Mouse (Mus musculus): ENCODE measurements around the gene Hist1h4k. TPM values are rescaled to one million over a fixed set of nuclear protein-coding genes. Genes with fewer than 3 reads are reported as not detected.
"Not testable (repeated sequence)": the region's sequence is repeated elsewhere in the genome, so short reads cannot be mapped to it uniquely, and the experiment has no call there.

Gene Hist1h4k
- polyA plus RNA-seq (2015; fragmentation: Nextera tagmentation; extraction: Ambion mirVana), result 1.1 and 3.0 TPM in 2 replicates

DNA sequence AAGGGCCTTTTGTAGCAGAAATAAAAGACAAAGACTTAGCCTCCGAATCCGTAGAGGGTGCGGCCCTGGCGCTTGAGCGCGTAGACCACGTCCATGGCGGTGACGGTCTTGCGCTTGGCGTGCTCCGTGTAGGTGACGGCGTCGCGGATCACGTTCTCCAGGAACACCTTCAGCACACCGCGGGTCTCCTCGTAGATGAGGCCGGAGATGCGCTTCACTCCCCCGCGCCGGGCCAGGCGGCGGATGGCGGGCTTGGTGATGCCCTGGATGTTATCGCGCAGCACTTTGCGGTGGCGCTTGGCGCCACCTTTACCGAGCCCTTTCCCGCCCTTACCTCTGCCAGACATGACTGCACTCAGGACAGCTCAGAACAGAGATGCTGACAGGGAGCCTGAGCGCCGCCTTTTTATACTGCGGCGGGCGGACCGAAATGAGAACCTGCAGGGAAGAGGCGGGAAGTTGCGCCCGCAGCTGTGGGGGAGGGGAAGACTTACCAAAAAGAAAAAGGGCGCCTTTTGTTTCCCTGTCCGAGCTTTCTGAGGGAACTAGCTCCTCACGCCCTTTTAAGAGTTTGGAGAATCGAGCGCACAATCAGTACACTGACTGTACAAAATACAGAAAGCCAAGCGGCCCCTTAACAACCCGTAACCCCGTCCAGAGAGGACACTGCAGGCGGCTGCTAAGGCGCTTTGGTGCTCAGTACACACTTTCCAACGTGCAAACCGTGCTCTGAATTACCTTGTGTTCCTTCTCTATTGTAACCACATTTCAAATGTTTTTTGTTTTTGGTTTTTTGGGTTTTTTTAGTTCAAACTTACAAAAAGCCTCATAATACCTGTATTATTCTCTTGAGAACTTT lies at the start of gene Hist1h4k:
TSS of gene Hist1h4k (minus strand) at position 347 of the 859 bp plus-strand sequence.
- Histone ChIP-seq H3K4me1 (replicated peaks) (peaks cover 41% of the 10 kb centered on the region), H3K9ac (replicated peaks) (peak within 1 kb of the TSS; percentile 79), H3K27ac (peak within 1 kb of the TSS; percentile 91), H3K4me2 (replicated peaks) (peak within 1 kb of the TSS; percentile 81), H3K4me3 (replicated peaks) (peak within 1 kb of the TSS; percentile 61)
- H3K27me3 ChIP-seq, H3K9me3 ChIP-seq, H3K36me3 ChIP-seq: not testable (repeated sequence)
- peak; percentile 85 for ATAC-seq
- WGBS, result under 1% methylated on average over 41 of the region's 56 CpGs

DNA sequence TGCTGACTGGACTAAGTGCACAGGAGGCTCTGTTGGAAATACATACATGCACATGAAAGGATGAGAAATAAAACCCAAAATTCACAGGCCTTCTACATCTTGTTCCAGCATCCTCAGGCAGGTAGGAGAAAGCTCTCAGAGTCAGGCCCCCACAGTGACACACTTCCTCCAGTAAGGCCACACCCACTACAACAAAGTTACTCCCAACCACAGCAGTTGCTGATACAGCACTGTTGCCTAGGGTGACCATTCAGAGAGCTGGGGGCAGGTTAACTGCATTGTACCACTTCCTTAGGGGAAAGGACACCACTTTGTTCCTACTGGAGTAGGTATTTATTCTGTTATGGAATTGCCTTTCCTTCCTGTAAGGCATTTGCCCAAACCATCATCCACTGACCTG lies 46.9 kb upstream of the Hist1h4k start:
- H3K36me3 ChIP-seq, H3K27ac ChIP-seq: not testable (repeated sequence)

DNA sequence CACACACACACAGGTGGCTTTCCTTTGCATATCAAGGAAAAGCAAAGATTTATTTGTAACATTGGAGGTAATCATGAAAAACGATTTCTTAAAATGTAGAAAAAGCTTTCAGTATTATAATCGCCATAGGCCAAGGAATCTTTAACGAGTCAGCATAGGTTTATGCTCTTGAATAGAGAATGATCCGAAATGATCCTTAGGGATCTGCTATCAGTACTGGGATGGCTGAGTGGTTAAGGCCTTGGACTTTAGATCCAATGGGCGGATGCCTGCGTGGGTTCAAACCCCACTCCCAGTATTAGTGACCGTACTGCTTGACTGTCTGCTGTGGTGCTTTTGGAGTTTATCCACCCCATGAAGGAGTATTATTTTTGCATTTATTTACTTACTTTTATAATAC lies 45.3 kb upstream of the Hist1h4k start:
- Histone ChIP-seq H3K9ac (replicated peaks) (no peak overlapping the region), H3K9me3 (no peaks in the 10 kb centered on the region), H3K4me3 (replicated peaks) (no peak overlapping the region), H3K36me3 (no peaks in the 10 kb centered on the region), H3K4me1 (replicated peaks) (peaks cover 5% of the 10 kb centered on the region), H3K27ac (no peak overlapping the region), H3K27me3 (no peaks in the 10 kb centered on the region), H3K4me2 (replicated peaks) (no peak overlapping the region)
- ATAC-seq, result no peak
- 93% methylated on average over 7 of the region's 7 CpGs for WGBS

More for the DNA sequence above, 46.9 kb upstream of the Hist1h4k start:
- not testable (repeated sequence) for H3K4me3 ChIP-seq (replicated peaks); H3K4me1 ChIP-seq (replicated peaks); H3K9me3 ChIP-seq; H3K4me2 ChIP-seq (replicated peaks); ATAC-seq; H3K27me3 ChIP-seq; H3K9ac ChIP-seq (replicated peaks)

DNA sequence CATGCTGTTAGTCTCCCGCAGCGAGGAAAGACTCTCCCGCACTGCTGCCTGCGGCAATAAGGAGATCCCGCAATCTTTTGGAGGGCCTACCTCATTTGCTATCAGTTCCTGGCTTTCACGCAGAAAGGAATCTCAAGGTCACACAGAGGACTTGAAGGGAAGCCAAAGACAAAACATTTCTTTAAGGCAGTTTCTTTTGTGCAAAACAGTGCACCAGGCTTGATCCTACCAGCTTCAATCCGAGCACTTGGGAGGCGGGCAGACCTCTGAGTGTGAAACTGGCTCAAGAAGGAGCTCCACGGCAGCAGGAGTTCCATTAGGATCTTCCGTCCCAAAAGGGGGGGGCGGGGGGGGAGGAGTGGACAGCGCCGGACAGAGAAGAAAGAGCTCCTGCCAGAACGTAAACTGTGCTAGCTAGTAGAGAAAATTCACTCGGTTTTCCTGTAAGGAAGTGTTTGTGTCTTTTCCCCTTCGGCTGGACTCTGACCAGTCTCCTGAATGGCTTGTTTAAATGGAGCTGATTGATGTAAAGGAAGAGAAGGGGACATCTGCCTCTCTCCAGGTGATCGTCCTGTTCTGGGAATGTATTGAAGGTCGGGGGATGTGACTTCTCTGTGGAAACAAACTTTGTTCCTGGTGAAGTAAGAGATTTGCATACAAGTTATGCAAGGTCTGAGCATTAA lies 40.4 kb upstream of the Hist1h4k start:
- ATAC-seq, result no peak
- Histone ChIP-seq H3K9me3 (no peaks in the 10 kb centered on the region), H3K36me3 (no peaks in the 10 kb centered on the region), H3K4me3 (replicated peaks) (no peak overlapping the region), H3K27me3 (no peaks in the 10 kb centered on the region), H3K4me1 (replicated peaks) (peaks cover 23% of the 10 kb centered on the region), H3K9ac (replicated peaks) (peak overlapping the region; percentile 50; the same call in 1 of the 2 replicates), H3K27ac (no peak overlapping the region), H3K4me2 (replicated peaks) (peak overlapping the region; percentile 33)
- 7% methylated on average over 18 of the region's 18 CpGs for WGBS

DNA sequence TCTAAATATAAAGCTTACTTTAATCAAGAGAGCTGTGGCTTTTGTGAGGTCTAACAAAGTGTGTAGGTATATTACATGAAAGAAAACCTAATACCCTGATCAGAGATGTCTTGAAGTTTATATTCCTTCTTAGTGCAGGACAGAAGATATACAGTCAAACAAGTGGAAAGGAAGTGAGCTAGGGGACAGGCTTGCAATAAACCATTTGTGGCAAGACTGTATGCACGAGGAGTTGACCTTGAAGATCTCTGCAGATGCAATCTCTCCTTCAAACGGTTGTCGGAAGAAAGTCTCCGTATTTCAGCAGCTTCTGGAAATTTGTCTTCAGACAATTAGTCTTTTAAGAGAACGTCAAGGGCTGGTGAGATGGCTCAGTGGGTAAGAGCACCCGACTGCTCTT lies 39.6 kb upstream of the Hist1h4k start:
- H3K9ac ChIP-seq (replicated peaks), result no peak overlapping the region
- WGBS, result 61% methylated on average over 6 of the region's 6 CpGs
- H3K27me3 ChIP-seq, result no peaks in the 10 kb centered on the region
- H3K4me3 ChIP-seq (replicated peaks), result no peak overlapping the region
- ATAC-seq, result no peak
- H3K4me2 ChIP-seq (replicated peaks), result no peak overlapping the region
- H3K27ac ChIP-seq, result no peak overlapping the region
- no peaks in the 10 kb centered on the region for H3K9me3 ChIP-seq
- H3K36me3 ChIP-seq, result no peaks in the 10 kb centered on the region
- H3K4me1 ChIP-seq (replicated peaks), result peaks cover 24% of the 10 kb centered on the region

DNA sequence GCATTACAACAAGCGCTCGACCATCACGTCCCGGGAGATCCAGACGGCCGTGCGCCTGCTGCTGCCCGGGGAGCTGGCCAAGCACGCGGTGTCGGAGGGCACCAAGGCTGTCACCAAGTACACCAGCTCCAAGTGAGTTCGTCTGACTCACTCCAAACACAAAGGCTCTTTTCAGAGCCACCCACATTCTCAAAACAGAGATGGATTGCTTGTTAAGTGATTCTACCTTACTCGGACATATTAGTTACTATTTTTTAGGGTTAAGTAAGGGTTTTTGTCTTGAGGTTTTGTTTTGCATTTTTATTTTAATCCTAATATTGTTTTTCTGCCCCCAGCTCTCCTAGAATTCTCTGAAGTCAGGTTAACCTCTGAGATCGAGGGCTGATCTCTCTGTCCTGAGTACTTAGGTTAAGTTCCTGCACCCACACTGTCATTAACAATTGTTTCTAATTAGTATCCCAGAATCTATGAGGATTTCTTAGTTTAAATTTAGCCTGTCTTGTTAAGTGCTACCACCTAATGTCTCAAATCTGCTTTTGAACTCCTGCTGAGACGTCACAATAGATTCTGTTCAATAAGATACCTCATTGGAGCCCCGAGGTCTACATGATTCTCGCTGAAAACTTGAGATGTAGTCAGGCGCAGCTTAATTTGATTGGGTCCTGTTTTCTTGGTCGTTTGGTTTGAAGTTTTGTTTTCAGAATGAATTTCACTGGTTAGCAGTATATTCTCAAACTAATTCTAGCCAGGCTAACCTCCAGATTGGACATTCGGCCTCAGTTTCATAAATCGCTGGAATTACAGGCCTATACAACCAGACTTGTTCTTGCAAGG lies 37.7 kb upstream of the Hist1h4k start:
- peaks cover 34% of the 10 kb centered on the region for H3K4me1 ChIP-seq (replicated peaks)
- H3K27ac ChIP-seq, result peak overlapping the region; percentile 68
- H3K4me3 ChIP-seq (replicated peaks), result peak overlapping the region; percentile 39
- H3K9me3 ChIP-seq, result no peaks in the 10 kb centered on the region
- H3K36me3 ChIP-seq, result no peaks in the 10 kb centered on the region
- H3K9ac ChIP-seq (replicated peaks), result peak overlapping the region; percentile 41; the same call in 1 of the 2 replicates
- no peaks in the 10 kb centered on the region for H3K27me3 ChIP-seq
- ATAC-seq, result no peak
- peak overlapping the region; percentile 64 for H3K4me2 ChIP-seq (replicated peaks)
- 8% methylated on average over 17 of the region's 21 CpGs for WGBS

DNA sequence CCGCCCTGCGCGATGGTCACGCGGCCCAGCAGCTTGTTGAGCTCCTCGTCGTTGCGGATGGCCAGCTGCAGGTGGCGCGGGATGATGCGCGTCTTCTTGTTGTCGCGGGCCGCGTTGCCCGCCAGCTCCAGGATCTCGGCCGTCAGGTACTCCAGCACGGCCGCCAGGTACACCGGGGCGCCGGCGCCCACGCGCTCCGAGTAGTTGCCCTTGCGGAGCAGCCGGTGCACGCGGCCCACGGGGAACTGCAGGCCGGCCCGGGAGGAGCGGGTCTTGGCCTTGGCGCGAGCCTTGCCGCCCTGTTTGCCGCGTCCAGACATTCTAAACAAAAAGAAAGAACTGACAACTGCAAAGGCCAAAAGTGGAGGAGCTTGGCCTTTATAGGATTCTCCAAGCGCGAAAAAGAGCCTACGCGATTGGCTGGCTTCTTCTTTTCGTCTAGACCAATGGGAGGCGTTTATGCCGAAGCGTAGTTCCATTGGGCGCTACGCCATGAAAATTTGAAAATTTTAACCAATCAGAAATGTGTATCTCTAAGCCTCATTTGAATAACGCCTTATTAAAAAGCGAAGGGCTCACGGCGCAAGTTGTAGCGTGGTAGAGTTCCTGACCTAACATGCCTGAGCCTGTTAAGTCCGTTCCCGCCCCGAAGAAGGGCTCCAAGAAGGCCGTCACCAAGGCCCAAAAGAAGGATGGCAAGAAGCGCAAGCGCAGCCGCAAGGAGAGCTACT lies 36.8 kb upstream of the Hist1h4k start, which contains the start of the genes Hist1h2an and Hist1h2bp:
TSS of gene Hist1h2an (minus strand) at position 320 of the 731 bp plus-strand sequence.
TSS of gene Hist1h2bp (plus strand) at position 563 of the 731 bp plus-strand sequence.
- H3K36me3 ChIP-seq, H3K9me3 ChIP-seq, H3K27me3 ChIP-seq: not testable (repeated sequence)
- Histone ChIP-seq H3K9ac (replicated peaks) (peak within 1 kb of the TSS; percentile 61), H3K27ac (peak within 1 kb of the TSS; percentile 84), H3K4me1 (replicated peaks) (peaks cover 41% of the 10 kb centered on the region), H3K4me2 (replicated peaks) (peak within 1 kb of the TSS; percentile 64), H3K4me3 (replicated peaks) (peak within 1 kb of the TSS; percentile 39)
- under 1% methylated on average over 42 of the region's 63 CpGs for WGBS
- peak; percentile 96 for ATAC-seq

DNA sequence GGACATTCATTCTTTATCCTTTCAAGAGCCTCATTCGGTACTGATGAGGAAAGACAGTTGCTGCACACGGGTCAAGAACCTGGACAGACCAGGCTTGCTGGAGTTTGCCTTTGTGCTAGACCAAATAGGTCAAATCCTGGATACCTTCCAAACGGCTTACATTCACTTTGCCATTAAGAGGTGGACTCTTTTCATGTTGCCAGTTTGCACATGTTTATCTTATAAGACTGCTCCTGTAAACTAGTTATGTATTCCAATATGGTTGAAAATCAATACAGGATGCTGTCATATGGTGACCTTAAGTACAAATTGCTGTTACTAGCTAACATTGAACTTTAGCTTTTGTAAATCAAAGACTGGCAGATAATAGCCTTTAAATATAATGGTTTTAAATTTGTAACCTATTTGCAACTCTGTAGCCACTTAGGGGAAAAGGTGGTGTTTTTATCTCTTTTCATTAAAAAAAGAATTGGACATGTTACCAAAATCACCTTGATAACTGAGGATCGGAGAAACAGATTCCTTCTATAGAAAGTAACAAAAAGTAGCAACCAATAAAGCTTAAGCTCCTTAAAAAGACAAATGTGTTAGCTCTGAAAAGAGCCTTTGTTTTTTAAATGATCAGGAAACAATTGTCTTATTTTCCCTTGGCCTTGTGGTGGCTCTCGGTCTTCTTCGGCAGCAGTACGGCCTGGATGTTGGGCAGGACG lies 36.0 kb upstream of the Hist1h4k start:
- H3K27ac ChIP-seq, result peak overlapping the region; percentile 84
- no peaks in the 10 kb centered on the region for H3K27me3 ChIP-seq
- peak overlapping the region; percentile 64 for H3K4me2 ChIP-seq (replicated peaks)
- peak overlapping the region; percentile 39 for H3K4me3 ChIP-seq (replicated peaks)
- ATAC-seq, result no peak
- no peaks in the 10 kb centered on the region for H3K36me3 ChIP-seq
- H3K9ac ChIP-seq (replicated peaks), result peak overlapping the region; percentile 61
- 3% methylated on average over 8 of the region's 8 CpGs for WGBS
- H3K9me3 ChIP-seq, result no peaks in the 10 kb centered on the region
- H3K4me1 ChIP-seq (replicated peaks), result peaks cover 41% of the 10 kb centered on the region

DNA sequence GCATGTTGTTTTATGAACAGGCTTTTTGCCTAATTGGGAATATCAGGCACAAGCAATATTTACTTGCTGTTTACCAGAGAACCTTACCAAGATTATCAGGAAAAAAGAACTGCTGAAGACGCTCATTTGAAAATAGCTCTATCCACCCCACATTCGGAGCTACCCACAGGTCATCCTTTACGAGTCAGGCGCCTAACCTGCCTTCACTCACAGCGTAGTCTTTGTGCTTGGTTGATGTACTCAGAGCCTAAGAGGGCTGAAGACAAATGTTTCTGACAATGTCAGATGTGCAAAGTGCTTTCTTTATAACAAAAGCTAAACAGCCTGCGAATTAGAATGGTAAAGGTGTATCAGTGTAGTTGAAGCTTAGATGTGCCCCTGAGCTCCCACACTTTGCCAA lies 34.0 kb upstream of the Hist1h4k start:
- 20% methylated on average over 6 of the region's 6 CpGs for WGBS
- Histone ChIP-seq H3K9me3 (no peaks in the 10 kb centered on the region), H3K4me2 (replicated peaks) (peak overlapping the region; percentile 67; the same call in 1 of the 2 replicates), H3K27me3 (no peaks in the 10 kb centered on the region), H3K36me3 (no peaks in the 10 kb centered on the region), H3K9ac (replicated peaks) (no peak overlapping the region), H3K27ac (peak overlapping the region; percentile 68), H3K4me1 (replicated peaks) (peaks cover 48% of the 10 kb centered on the region), H3K4me3 (replicated peaks) (no peak overlapping the region; the same call in 1 of the 2 replicates)
- ATAC-seq, result no peak

DNA sequence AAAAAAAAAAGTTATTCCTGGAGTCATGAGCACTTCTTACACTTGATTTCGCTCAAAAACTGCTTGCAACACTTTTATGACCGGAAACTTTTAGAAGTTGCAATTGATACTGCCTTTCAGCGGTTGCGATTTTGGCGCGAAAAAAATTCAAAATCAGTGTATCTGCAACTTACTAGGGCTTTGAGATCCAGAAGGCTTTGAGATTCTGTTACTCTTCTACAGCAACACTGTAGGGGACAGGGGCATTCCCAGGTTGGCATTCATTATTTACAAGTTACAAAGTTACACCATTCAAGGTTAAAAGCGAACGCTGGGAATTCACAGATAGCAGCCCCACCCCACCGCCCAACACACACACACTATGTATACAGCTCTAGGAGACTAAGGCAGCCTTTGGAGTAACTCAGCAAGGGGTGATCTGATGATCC lies 33.4 kb upstream of the Hist1h4k start:
- 3% methylated on average over 9 of the region's 9 CpGs for WGBS
- Histone ChIP-seq H3K4me2 (replicated peaks) (peak overlapping the region; percentile 67), H3K36me3 (no peaks in the 10 kb centered on the region), H3K27me3 (no peaks in the 10 kb centered on the region), H3K27ac (peak overlapping the region; percentile 68), H3K9ac (replicated peaks) (no peak overlapping the region; the same call in 1 of the 2 replicates), H3K4me3 (replicated peaks) (peak overlapping the region; percentile 42), H3K4me1 (replicated peaks) (peaks cover 48% of the 10 kb centered on the region), H3K9me3 (no peaks in the 10 kb centered on the region)
- no peak for ATAC-seq

All from midbrain, embryonic 13.5 days (tissue).